Mouse (Mus musculus) telencephalon, adult 2 months (tissue): Measurements from ENCODE around the gene Steap1.

Experiments
- DNase-seq: peaks from one replicate; pipeline ENCODE4 v3.0.0-alpha.2; 2011; ENCODE audit warnings: low read depth, low spot score

The Steap1 gene

DNA sequence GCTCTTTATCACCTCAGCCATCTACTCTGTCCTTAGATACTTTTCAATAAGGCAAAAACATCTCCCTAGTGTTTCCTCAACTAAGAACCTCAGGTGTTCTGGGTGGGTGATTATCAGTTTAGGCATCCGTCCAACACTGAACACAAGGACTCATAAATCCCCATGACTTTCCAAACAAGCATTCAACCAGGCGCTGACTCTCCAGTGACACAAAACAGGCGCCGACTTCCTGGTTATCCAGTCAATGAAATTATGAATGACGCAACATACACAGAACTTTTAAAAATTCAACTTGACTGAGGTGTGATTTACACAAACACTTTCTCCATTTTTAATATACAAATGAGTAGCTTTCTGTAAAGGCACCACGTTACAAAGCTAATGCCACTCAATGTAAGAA, 60.9 kb downstream of the Steap1 start:
- DNase-seq = no peak

DNA sequence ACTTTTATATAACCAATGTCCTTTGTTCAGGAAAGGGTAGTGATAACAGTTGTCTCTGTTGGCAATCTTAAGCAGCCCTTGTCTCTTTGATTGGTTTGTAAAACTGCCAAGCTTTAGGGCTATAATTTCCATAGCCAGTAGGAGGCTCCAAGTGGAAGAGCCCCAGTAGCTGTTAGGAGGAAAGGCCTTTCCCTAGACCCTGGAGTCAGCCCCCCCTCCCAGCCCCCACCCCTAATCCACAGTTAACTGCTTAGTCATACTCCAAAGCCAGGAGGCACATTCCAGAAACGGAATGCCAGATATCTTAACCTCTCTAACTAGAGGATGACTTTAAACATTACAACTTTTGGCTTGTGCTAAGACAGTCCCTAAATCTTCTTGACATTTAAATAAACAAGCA, 62.2 kb downstream of the Steap1 start:
- no peak for DNase-seq
